Mouse (Mus musculus): ENCODE measurements around the gene Mansc4.

Gene Mansc4

GRCm38 (mm10) chr6:147079919-147080318 lies 6.9 kb downstream of the Mansc4 start:
- DNase-seq (ENCODE audit: low spot score in 2 of 2), result no peak

GRCm38 (mm10) chr6:147076878-147077277 lies 10.0 kb downstream of the Mansc4 start:
- DNase-seq (ENCODE audit: low spot score in 2 of 2), result no peak

GRCm38 (mm10) chr6:147075808-147076387 lies 10.9 kb downstream of the Mansc4 start:
- no peak for DNase-seq (ENCODE audit: low spot score in 2 of 2)

GRCm38 (mm10) chr6:147064944-147065261 lies 21.9 kb downstream of the Mansc4 start:
- DNase-seq (ENCODE audit: low spot score in 2 of 2), result no peak

- no peak for DNase-seq (ENCODE audit: low spot score in 2 of 2)
Measured at GRCm38 (mm10) chr6:147064226-147064943, 22.4 kb downstream of the Mansc4 start.

GRCm38 (mm10) chr6:147062694-147063093 lies 24.1 kb downstream of the Mansc4 start:
- no peak for DNase-seq (ENCODE audit: low spot score in 2 of 2)

GRCm38 (mm10) chr6:147062034-147062433 lies 24.8 kb downstream of the Mansc4 start:
- no peak for DNase-seq (ENCODE audit: low spot score in 2 of 2)

- no peak for DNase-seq (ENCODE audit: low spot score in 2 of 2)
Measured at GRCm38 (mm10) chr6:147061630-147062029, 25.2 kb downstream of the Mansc4 start.

- no peak for DNase-seq (ENCODE audit: low spot score in 2 of 2)
Measured at GRCm38 (mm10) chr6:147059326-147059725, 27.5 kb downstream of the Mansc4 start.

GRCm38 (mm10) chr6:147055374-147055977 lies 31.4 kb downstream of the Mansc4 start:
- peak in 1 of 2 experiments; percentile 36 for DNase-seq (ENCODE audit: low spot score in 2 of 2)

- peak in 1 of 2 experiments; percentile 50 for DNase-seq (ENCODE audit: low spot score in 2 of 2)
Measured at GRCm38 (mm10) chr6:147053785-147054646, 32.8 kb downstream of the Mansc4 start.

- DNase-seq (ENCODE audit: low spot score in 2 of 2), result peak in 1 of 2 experiments; percentile 44
Measured at GRCm38 (mm10) chr6:147052440-147052839, 34.4 kb downstream of the Mansc4 start.

GRCm38 (mm10) chr6:147051666-147052065 lies 35.2 kb downstream of the Mansc4 start:
- peak in 1 of 2 experiments; percentile 56 for DNase-seq (ENCODE audit: low spot score in 2 of 2)

GRCm38 (mm10) chr6:147049239-147049805 lies 37.5 kb downstream of the Mansc4 start:
- DNase-seq (ENCODE audit: low spot score in 2 of 2), result no peak

GRCm38 (mm10) chr6:147043633-147044032 lies 43.2 kb downstream of the Mansc4 start:
- DNase-seq (ENCODE audit: low spot score in 2 of 2), result no peak

- peak; percentile 85 to 93 for DNase-seq (ENCODE audit: low spot score in 2 of 2)
Measured at GRCm38 (mm10) chr6:147042291-147043290, 44.2 kb downstream of the Mansc4 start, which contains the start of gene Mrps35. TSS of gene Mrps35 (plus strand) at chr6:147042764.

- no peak for DNase-seq (ENCODE audit: low spot score in 2 of 2)
Measured at GRCm38 (mm10) chr6:147032303-147032925, 54.4 kb downstream of the Mansc4 start, which contains the start of gene Rep15. TSS of gene Rep15 (plus strand) at chr6:147032584.

GRCm38 (mm10) chr6:147030096-147030885 lies 56.5 kb downstream of the Mansc4 start:
- no peak for DNase-seq (ENCODE audit: low spot score in 2 of 2)

GRCm38 (mm10) chr6:147029591-147029990 lies 57.2 kb downstream of the Mansc4 start:
- DNase-seq (ENCODE audit: low spot score in 2 of 2), result peak in 1 of 2 experiments; percentile 31
